8 mouse cellular contexts compared by ENCODE assay signal in the genomic region with DNA sequence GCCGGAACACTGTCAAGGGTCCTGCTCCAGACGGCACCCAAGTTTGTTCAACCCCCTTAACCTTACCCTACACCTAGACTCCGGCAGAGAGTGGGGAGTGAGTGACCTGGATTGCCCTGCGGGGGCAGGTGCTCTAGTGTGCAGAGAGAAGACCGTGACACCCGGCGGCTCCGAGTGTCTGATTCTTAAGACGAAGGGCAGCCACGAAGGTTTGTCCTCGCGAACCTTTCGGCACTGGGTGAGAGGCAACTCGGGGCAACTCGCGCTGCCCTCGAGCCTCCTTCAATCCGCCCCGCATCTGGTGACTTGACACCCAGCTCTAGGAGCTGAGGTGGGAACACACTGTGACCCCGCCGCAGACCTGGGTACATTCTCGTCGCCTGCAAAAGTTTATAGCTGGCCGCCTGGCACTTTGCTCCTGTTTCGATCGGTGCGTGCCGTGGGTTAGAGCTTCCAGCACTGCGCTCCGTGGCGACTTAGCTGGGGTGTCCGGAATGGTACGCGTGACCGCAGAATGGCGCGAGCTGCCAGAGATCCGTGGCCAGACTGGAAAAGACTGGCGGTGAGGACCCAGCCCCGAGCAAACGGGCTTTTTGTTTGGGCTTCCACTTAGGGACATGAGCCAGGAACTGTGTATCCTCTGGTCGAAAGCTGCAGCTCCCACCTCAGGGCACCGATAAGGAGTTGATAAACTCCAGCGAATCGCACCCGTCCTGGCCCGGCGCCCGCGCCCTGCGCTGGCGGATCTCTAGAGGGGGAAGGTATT. TPM values are rescaled to one million over a fixed set of nuclear protein-coding genes. Genes with fewer than 3 reads are reported as not detected.
A peak's percentile ranks its signal among the peaks of the same experiment; 100 is the strongest.
DNase-seq lines count a peak whose midpoint lies in the region; ATAC-seq lines count a peak whose summit lies in the region.

No protein-coding gene starts in this region.

- H3K27ac ChIP-seq in forebrain, embryonic 16.5 days (ENCODE audit: low read length) = no peak overlapping the region
- no peak overlapping the region for H3K27ac ChIP-seq in hindbrain, embryonic 13.5 days
- H3K27ac ChIP-seq in liver, embryonic 13.5 days = peak overlapping the region; percentile 5; the same call in 1 of the 2 replicates
- no peak overlapping the region for H3K27ac ChIP-seq in neural tube, embryonic 14.5 days (ENCODE audit: low read depth, low read length)

- H3K36me3 ChIP-seq in forebrain, embryonic 16.5 days (ENCODE audit: control insufficient read depth, insufficient read depth) = no peaks in the 10 kb centered on the region
- H3K36me3 ChIP-seq in hindbrain, embryonic 13.5 days = no peaks in the 10 kb centered on the region
- H3K36me3 ChIP-seq in liver, embryonic 13.5 days = no peaks in the 10 kb centered on the region
- H3K36me3 ChIP-seq in neural tube, embryonic 14.5 days (ENCODE audit: control insufficient read depth, insufficient read depth, low read length) = no peaks in the 10 kb centered on the region

- intact Hi-C loops in left cerebral cortex, postnatal 14 days (cut with DNase I) = loop anchor here (5.0 kb wide), 1 partner anchor 218 kb away; no protein-coding TSS in a partner anchor

- no peaks in the 10 kb centered on the region for H3K9me3 ChIP-seq in forebrain, embryonic 16.5 days (ENCODE audit: control insufficient read depth, low read length)
- no peaks in the 10 kb centered on the region for H3K9me3 ChIP-seq in hindbrain, embryonic 13.5 days
- no peaks in the 10 kb centered on the region for H3K9me3 ChIP-seq in liver, embryonic 13.5 days (replicated peaks)
- H3K9me3 ChIP-seq in neural tube, embryonic 14.5 days (ENCODE audit: control insufficient read depth, low read length) = no peaks in the 10 kb centered on the region

- H3K4me1 ChIP-seq in forebrain, embryonic 16.5 days (replicated peaks; ENCODE audit: control insufficient read depth, insufficient read depth, low read length) = peaks cover 27% of the 10 kb centered on the region
- peaks cover 31% of the 10 kb centered on the region for H3K4me1 ChIP-seq in hindbrain, embryonic 13.5 days (replicated peaks)
- peaks cover 18% of the 10 kb centered on the region for H3K4me1 ChIP-seq in liver, embryonic 13.5 days (replicated peaks)
- H3K4me1 ChIP-seq in neural tube, embryonic 14.5 days (ENCODE audit: control insufficient read depth, insufficient read depth, low read length) = peaks cover 21% of the 10 kb centered on the region

- peak overlapping the region; percentile 94 for H3K4me2 ChIP-seq in forebrain, embryonic 16.5 days (ENCODE audit: low read length)
- H3K4me2 ChIP-seq in hindbrain, embryonic 13.5 days = peak overlapping the region; percentile 90
- H3K4me2 ChIP-seq in liver, embryonic 13.5 days = peak overlapping the region; percentile 70
- H3K4me2 ChIP-seq in neural tube, embryonic 14.5 days (ENCODE audit: low read depth, low read length) = peak overlapping the region; percentile 91

- H3K4me3 ChIP-seq in forebrain, embryonic 16.5 days (replicated peaks; ENCODE audit: low read length) = peak overlapping the region; percentile 52
- H3K4me3 ChIP-seq in hindbrain, embryonic 13.5 days = peak overlapping the region; percentile 49
- H3K4me3 ChIP-seq in liver, embryonic 13.5 days (replicated peaks) = peak overlapping the region; percentile 57
- peak overlapping the region; percentile 46 for H3K4me3 ChIP-seq in neural tube, embryonic 14.5 days (ENCODE audit: low read depth, low read length)

- under 1% methylated on average over 52 of the region's 52 CpGs for WGBS in forebrain, embryonic 16.5 days
- WGBS in hindbrain, embryonic 13.5 days = 2% methylated on average over 52 of the region's 52 CpGs
- WGBS in liver, embryonic 13.5 days (ENCODE audit: insufficient replicate concordance) = 1% methylated on average over 52 of the region's 52 CpGs
- WGBS in neural tube, embryonic 14.5 days = 1% methylated on average over 52 of the region's 52 CpGs

- peaks cover 46% of the 10 kb centered on the region for H3K27me3 ChIP-seq in forebrain, embryonic 16.5 days (replicated peaks; ENCODE audit: control insufficient read depth, insufficient read depth, low read length)
- peaks cover 82% of the 10 kb centered on the region for H3K27me3 ChIP-seq in hindbrain, embryonic 13.5 days
- H3K27me3 ChIP-seq in liver, embryonic 13.5 days = peaks cover 65% of the 10 kb centered on the region
- peaks cover 31% of the 10 kb centered on the region for H3K27me3 ChIP-seq in neural tube, embryonic 14.5 days (ENCODE audit: control insufficient read depth, insufficient read depth, low read length)

- no peak for ATAC-seq in forebrain, embryonic 16.5 days
- ATAC-seq in hindbrain, embryonic 13.5 days (ENCODE audit: low FRiP score) = 0 out of 2 replicates have a peak, but pooled peaks have one; percentile 21
- no peak for ATAC-seq in liver, embryonic 13.5 days (ENCODE audit: low read depth)
- no peak for ATAC-seq in neural tube, embryonic 14.5 days (ENCODE audit: low read depth)

- H3K9ac ChIP-seq in forebrain, embryonic 16.5 days (replicated peaks; ENCODE audit: low read depth, low read length) = peak overlapping the region; percentile 3; the same call in 1 of the 2 replicates
- H3K9ac ChIP-seq in hindbrain, embryonic 13.5 days = peak overlapping the region; percentile 66
- H3K9ac ChIP-seq in liver, embryonic 13.5 days = peak overlapping the region; percentile 53
- H3K9ac ChIP-seq in neural tube, embryonic 14.5 days (replicated peaks; ENCODE audit: low read depth, low read length) = 0 out of 2 replicates have a peak overlapping the region, but pooled peaks have one; percentile 25

- DNase-seq in CD4-positive, CD25-positive, alpha-beta regulatory T cell, adult 2 months (ENCODE audit: low read depth, low spot score) = peak; percentile 47
- DNase-seq in adrenal gland, adult 2 months = peak; percentile 81
- no peak for DNase-seq in liver, embryonic 13.5 days
- DNase-seq in left cerebral cortex, adult 18-20 months (ENCODE audit: low spot score in 2 of 2) = no peak
- DNase-seq in left cerebral cortex, postnatal 14 days (ENCODE audit: low spot score in 2 of 2) = no peak

RNA-seq across cellular contexts. Expression of a gene that starts 1.5 kb away (rescaled TPM):
- total RNA-seq in adrenal gland, adult 2 months (2021) = 100 to 1,000 TPM; 178 to 179 TPM
- 97.2 and 155 TPM in 2 replicates for polyA plus RNA-seq in adrenal gland, adult 2 months (2012; rRNA removed)
- polyA plus RNA-seq in forebrain, embryonic 16.5 days (2015; fragmentation: Nextera tagmentation; extraction: Ambion mirVana) = 4.2 and 4.6 TPM in 2 replicates
- polyA plus RNA-seq in hindbrain, embryonic 13.5 days (2015; fragmentation: Nextera tagmentation; extraction: Ambion mirVana) = 4.6 and 5.0 TPM in 2 replicates
- polyA plus RNA-seq in liver, embryonic 13.5 days (2015; fragmentation: Nextera tagmentation; extraction: Ambion mirVana) = 1.3 and 1.4 TPM in 2 replicates
- 6.6 and 11.7 TPM in 2 replicates for polyA plus RNA-seq in neural tube, embryonic 14.5 days (2014; fragmentation: Nextera tagmentation; extraction: Ambion mirVana)
- total RNA-seq in left cerebral cortex, adult 18-20 months (2021) = 10 to 100 TPM; 80.4 to 85.4 TPM
- 10 to 100 TPM; 90.1 to 93.8 TPM for total RNA-seq in left cerebral cortex, postnatal 14 days (2021)

Comparison
In these comparisons a context has a peak if more than half of its experiments do, and no peak if none do; other contexts are left out.
1. DNase-seq: peak in CD4-positive, CD25-positive, alpha-beta regulatory T cell, adult 2 months (single experiment) and adrenal gland, adult 2 months (single experiment); none in liver, embryonic 13.5 days (single experiment), left cerebral cortex, adult 18-20 months (0 of 2) and left cerebral cortex, postnatal 14 days (0 of 2).
2. H3K9ac ChIP-seq: peak in every context shown above with its lines; median percentile 66 in hindbrain, embryonic 13.5 days; 53 in liver, embryonic 13.5 days; 25 in neural tube, embryonic 14.5 days; 3 in forebrain, embryonic 16.5 days.
3. Peak in every context shown above with its lines, with median percentiles within 50 percentile points of each other: H3K4me2 ChIP-seq and H3K4me3 ChIP-seq.